Mouse (Mus musculus): ENCODE data around the gene Vwde.

Vwde gene

DNA sequence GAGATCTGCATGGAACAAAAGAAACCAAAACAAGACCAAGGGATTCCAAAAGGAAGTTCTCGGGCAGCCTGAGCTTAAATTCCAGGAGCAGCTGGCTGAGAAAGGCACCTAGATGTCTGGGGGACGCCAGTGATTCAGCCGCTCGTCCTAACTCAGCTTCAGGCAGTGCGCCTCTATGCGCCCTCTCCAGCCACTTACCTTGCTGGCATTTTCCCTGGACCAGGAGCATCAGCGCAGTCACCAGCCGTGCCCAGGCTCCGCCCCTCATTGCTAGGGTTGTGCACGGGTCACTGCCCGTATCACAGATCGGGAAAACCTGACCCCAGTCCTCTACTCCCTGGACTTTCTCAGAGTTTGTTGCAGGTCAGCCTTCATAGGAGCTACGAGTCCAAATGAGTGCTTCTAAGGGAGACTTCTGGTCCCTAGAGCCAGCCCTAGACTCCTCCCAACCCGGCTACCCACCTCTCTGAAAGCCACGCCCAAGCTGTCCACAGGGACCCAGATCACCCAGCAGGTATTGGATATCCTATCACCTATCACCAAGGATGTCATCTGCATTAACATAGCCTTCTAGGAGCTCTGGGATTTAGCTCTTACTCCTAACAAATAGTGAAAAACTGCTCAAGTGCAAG is at the start of gene Vwde:
Gene Vwde, minus strand, starts transcription at position 370 of the 632 bp plus-strand sequence.
- no peak for DNase-seq

DNA sequence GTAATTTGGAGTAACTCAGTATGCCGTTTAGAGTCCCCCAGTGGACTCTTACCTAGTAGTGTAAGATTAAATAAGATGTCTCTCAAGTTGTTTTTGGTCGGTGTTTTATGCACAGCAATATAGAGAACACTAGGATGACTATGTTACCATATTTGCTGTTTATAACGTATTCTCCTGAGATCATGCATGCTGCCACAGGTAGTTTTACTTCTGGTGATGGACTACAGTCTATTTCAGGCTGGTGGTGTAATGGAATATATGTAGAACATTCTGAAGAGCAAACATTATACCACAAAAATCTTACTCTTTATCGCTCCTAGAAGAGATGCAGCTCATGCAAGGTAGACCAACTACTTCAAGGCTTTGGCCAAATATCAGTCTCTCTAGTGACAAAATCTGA is 30.6 kb upstream of the Vwde start:
- DNase-seq: no peak

DNA sequence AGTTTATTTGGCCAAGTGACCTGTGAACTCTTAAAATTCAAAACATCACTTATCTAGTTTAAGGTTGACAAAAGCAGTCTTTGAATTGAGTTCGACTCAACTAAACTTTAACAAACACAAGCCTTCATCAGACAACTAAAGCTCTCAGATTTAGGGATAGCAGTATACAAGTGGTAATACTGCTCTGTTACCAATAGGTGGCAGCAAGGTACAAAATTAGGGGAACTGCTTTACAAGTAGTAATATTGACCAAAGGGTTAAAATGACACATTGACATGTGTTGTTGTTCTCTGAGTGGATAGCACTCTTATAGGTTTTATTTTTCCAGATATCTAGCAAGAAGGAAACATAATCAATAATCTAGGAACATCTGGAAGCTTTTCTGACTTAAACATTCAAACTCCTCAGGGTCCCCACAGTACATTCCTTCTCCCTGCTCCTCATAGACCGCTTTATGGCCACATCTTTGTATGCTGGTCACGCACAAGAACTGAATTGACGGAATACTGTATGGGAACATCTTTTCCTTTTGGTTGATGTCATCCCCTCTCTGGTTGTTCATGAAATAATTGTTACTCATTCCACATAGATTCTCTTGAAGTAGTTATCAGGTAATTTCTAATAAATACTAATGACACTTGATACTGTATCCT is 23.7 kb upstream of the Vwde start:
- no peak for DNase-seq

DNA sequence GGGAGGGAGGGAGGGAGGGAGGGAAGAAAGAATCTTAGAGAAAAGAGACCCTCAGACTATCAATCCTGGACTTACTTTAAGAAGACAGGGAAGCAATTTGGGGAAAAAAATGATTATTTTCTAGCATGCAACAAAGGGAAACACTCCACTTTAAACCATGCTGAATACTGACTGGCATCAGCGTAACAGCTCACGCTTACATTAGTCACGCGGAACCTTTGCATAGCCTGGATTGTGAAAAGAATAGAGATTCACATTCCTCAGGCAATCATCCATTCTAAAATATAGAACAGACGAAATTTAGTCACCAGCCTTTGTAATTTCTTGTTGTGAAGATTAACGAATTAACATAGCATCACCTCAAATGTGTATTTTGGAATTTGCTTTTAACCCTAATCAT is 18.6 kb downstream of the Vwde start:
- DNase-seq: no peak

DNA sequence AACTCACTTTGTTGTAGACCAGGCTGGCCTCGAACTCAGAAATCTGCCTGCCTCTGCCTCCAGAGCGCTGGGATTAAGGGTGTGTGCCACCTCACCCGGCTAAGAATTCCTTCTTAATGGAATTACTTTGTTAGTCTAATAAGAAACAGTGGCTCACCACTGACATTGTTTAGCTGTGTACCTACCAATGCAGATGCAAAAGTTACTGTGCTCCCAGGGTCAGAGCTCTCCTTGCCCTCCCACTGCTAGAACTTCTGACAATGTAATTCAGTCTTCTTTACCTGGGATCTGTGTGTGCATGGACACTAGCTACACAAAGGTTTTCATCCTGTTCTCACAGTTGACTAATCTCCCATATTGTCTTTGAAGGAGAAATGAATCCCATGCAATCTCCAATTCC is 27.3 kb downstream of the Vwde start:
- DNase-seq: no peak

DNA sequence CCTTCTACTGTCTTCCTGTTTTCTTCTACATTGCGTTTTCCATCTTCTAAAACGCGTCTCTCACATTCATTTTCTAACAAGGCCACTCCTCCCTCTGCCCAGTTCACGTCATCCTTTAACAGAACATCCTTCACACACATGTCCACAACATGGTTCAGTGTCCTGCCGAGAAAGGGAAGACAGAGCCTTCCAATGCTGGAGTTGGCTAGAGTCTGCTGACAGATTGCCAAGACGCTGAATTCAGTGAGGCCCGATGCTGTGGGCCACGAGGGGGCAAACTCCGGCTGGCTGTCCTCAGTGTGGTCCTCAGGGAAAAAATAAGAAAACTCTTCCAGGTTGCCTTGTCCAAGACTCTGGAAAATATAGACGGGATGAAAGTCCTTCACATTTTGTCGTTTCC is 37.9 kb downstream of the Vwde start:
- DNase-seq: no peak

DNA sequence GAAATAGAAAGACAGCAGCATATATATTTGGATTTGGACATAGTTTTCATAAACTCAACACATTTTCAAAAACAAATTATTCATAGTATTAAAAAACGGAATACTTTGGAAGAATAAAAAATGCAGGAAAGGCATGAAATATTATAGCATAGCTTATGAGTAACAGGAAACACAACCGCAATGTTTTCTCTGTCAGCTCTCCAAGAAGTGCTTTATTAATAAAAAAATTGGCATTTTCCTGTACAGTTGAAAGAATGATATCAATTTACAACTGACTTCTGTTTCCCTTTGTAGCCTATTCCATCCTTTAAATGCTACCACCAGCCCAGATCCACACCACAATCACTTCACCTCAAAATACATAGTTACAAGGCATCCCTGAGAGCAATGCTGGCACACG is 44.7 kb downstream of the Vwde start:
- DNase-seq: no peak

DNA sequence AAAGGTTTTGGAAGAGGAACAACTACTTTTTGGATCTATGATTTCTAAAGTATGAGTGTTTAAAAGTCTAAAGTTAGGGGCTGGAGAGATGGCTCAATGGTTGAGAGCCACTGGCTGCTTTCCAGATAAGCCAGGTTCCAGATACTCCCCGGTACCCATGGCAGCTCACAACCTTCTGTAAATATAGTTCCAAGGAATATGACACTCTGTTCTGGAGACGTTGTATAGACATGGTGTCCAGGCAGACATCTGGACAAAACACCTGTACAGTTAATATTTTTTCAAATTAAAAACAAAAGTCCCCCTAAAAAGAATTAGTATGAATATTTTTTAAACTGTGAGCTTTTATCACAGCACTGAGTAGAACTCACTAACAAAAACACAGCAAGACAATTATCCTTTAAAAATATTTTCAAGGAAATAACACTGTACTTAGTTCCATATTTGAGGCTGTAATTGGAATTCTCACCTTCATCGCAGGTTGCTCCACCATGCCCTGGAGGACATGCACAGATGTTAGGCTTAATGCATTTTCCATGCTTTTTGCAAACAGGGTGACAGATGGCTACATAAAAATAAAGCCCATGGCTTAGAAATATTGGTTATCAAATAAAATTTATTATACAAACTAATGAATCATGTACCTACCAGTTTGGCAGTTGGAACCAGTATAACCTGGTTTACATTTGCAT is 55.2 kb downstream of the Vwde start:
- DNase-seq: no peak

DNA sequence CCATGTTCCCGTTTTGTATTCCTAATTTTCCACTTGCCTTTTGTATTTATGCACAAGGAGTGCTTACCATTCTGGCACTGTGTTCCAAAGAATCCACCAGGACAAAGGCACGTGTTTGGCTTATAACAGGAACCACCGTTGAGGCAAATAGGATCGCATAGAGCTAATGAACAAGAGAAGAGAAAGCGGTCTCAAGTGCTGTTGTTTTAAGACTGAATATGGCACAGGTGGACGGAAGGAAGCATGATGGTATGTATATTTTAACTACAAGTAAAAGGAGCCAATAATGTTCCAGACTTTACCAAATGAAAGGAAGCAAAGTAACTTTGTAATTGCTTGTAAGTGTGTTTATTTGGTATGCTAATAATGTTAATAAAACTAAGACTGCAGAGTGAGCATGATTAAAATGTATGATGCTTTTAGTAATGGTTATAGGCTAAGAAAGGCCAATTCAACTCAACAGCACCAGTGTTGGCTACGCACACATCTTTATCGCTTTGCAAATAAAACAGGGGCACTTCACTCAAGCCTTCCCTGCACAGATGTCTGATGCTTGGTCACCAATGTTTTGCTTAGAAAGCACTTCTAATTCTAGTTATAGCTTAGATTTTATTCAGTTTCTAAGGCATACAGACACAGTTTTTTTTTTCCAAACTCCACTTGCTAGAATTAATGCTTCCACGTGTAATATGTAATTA is 58.4 kb downstream of the Vwde start:
- DNase-seq: no peak

DNA sequence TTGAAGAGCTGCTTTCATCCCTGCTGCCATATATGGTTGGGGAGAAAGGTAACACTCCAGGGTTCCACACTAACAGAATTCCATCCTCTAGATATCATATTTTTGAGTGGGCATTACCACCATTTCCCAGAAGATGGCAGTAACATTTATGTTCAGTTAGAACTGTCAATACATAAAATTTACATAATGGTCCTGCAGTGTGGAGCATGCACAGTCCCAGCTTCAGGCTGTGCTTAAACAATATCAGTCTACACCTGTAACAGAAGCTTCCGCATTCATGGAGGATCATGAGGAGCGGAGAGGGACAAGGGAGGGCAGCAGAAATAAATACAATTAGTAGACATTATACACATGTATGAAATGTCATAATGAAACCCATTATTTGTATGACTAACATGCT is 65.3 kb downstream of the Vwde start:
- DNase-seq: no peak

DNA sequence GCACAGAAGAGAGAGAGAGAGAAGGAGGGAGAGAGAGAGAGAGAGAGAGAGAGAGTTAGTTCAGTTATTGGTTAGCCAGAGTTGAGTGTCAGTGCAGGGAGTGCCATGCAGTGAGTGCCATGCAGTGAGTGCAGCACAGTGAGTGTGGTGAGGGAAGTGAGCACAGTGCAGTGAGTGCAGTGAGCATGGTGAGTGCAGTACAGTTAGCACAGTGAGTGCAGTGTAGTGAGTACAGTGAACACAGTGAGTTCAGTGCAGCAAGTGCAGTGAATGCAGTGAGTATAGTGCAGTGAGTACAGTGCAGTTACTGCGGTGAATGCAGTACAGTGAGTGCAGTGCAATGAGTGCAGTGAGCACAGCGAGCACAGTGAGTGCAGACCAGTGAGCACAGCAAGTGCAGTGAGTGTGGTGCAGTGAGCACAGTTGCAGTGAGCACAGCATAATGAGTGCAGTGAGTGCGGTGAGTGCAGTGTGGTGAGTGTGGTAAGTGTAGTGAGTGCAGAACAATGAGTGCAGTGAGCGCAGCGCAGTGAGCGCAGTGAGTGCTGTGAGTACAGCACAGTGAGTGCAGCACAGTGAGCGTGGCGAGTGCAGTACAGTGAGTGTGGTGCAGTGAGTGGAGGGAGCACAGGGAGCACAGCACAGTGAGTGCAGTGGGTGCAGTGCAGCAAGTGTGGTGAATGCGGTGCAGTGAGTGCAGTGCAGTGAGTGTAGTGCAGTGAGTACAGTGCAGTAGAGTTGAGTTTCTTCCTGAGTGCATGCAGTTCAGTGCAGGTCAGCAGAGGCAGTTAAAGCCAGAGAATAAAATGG is 70.7 kb downstream of the Vwde start:
- no peak for DNase-seq

DNA sequence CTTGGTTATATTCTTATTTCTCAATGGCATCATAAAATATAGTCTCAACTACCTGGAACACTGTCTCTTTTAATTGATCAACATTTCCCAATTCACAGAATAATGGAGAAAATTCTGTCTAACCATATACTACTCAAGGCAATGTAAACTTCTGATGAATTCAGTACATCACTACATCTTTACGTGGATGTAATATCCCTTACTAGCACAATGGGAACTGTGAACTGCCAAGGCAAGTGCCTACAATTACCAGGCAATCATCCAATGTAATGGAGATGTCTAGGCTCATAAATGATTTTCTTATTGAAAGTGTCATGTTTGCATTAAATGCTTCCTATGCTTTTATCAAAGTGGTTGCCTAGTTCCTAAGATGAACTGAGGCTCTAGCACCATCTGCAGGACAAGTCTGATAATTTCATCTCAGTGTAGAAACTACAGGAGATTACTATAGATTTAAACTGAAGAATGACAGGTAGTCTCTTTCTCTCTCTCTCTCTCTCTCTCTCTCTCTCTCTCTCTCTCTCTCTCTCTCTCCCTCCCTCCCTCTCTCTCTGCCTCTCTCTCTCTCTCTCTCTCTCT is 72.6 kb downstream of the Vwde start:
- DNase-seq: no peak

DNA sequence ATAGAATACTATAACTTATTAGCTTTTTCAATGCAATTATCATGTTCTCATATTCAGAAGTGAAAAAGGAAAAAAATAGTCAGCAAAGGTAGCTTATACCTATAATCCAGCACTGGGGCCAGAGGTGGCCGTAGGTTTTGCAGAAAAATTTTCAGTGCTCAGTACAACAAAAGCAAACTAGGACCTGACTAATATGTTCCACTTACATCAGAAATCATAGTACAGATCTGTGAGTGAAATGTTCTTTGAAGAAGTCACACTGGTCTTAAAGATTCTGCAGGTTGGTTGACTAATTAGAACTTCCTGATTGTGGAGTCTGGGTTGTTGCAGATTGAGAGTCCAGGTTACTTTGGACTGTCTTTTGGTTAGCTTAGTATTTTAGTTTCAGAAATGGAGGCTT is 87.5 kb downstream of the Vwde start:
- no peak for DNase-seq

DNA sequence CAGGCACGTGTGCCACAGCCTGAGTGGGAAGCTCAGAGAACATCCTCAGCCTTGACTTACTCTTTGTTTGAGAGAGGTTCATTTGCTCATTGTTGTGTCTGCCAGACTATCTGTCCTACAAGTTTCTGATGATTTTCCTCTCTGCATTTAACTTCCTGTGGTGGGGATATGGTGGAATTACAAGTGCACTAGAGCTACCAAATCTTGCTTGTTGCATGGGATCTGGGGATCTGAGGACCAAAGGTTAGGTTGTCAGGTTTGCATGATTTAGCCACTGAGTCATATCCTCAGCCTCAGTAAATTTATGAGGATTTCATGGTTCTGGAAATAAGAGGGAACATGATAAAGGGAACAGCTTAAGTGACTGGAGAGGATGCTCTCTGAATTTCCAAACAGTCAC is 116.1 kb downstream of the Vwde start:
- no peak for DNase-seq
